Mouse (Mus musculus) thymus, adult 18-20 months (tissue): ENCODE results near the gene Ctdnep1.
"Not testable (repeated sequence)": the region's sequence is repeated elsewhere in the genome, so short reads cannot be mapped to it uniquely, and the experiment has no call there.

Source experiments
- DNase-seq, 2 experiments: peaks; one replicate each; pipeline ENCODE4 v3.0.0; 2022; ENCODE audit warnings: mixed read lengths in 2 of 2

The Ctdnep1 gene

GRCm38 (mm10) chr11:69952274-69952673 is 28.7 kb upstream of the Ctdnep1 start:
- no peak for DNase-seq

DNA sequence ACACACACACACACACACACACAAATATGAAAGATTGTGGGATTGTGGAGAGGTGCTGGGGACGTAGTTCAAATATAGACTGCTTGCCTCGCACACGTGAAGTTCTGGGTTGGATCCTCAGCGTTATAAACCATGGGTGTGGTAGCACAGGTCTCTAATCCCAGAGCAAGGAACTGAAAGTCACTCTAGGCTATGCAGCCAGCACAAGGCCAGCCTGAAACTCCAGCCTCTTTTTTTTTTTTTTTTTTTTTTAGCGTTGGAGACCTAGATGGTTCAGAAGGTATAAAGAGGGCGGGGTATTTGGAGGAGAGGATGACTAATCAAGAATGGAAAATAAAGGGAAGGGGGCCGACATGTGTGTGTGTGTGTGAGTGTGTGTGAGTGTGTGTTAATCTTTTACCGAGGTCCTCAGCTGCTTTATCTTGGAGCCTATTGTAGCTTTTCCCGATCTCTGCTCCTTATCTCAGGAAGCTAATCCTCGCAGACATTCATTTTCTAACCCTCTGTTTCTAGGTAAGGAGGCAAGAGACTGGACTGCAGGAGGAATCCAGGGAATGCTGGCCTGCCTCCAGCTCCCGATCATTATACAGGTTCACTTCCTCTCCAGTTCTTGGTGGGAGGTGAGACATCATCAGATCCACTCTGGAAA is 27.6 kb upstream of the Ctdnep1 start:
- no peak for DNase-seq

DNA sequence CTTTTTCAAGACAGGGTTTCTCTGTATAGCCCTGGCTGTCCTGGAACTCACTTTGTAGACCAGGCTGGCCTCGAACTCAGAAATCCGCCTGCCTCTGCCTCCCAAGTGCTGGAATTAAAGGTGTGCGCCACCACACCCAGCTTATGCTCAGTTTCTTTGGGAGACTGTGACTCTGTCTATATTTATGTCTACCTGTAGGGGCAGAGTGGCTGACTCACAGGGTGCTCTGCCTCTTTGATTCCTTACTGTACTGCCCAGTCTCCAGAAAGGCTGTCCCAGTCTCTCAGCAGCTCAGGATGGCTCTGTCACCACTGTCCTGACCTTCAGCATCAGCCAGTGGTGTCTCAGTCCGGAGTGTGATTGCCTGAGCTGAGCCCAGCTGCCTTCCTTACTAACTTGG is 25.3 kb upstream of the Ctdnep1 start:
- DNase-seq = not testable (repeated sequence)

GRCm38 (mm10) chr11:69956218-69956617 is 24.7 kb upstream of the Ctdnep1 start:
- no peak for DNase-seq

DNA sequence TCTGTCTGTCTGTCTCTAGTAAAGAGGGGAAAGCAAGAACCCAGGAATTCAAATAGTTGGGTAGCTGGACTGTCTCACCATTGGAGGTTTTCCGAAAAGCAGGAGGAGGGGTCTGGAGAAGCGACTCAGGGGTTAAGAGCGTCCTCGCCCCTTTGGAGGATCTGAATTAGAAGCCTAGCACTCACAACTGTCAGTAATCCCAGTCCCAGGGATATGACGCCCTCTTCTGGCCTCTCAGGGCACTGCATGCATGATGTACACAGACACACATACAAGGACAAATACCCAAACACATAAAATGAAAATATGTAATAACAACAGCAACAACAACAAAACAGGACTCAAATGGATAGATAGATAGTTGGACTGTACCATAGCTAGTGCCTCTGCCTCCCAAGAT is 20.3 kb upstream of the Ctdnep1 start:
- DNase-seq = no peak

GRCm38 (mm10) chr11:69961841-69962240 is 19.1 kb upstream of the Ctdnep1 start:
- no peak for DNase-seq

GRCm38 (mm10) chr11:69964650-69965270 is 16.2 kb upstream of the Ctdnep1 start, which contains the start of gene Cldn7:
TSS of gene Cldn7 (plus strand) at chr11:69964779.
- no peak for DNase-seq

DNA sequence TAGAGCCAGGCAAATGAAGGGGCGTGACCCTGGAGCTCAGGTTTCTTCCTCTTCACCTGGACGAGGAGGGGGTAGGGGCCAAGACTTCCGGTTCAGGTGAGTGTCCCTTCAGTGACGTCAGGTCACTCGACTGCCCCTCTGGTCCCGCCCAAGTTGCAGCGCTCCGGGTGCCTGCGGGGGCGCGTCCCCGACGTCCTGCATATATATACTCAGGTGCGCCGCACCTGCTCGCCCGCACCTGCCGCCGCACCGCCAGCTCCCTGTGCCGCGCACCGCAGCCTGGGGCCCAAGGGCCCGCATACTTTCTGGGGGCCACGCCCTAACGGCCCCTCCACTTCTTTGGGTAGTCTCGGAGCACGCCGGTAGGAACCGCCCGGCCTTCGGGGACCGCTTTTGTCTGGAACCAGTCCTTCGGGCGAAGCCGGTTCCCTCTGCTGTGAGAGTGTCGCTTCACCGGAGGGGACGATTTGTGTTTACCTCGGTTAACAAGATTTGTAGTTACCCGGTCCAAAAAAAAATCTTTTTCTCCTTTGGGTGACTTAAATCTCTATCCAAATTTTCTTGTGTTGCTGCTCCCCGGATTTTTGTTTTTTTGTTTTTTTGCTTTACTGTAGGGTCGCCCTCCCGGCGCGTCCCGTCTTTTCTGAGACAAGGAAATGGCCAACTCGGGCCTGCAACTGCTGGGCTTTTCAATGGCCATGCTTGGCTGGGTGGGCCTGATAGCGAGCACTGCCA is 15.5 kb upstream of the Ctdnep1 start:
- DNase-seq = no peak

GRCm38 (mm10) chr11:69966006-69966859 is 14.7 kb upstream of the Ctdnep1 start:
- DNase-seq = no peak

DNA sequence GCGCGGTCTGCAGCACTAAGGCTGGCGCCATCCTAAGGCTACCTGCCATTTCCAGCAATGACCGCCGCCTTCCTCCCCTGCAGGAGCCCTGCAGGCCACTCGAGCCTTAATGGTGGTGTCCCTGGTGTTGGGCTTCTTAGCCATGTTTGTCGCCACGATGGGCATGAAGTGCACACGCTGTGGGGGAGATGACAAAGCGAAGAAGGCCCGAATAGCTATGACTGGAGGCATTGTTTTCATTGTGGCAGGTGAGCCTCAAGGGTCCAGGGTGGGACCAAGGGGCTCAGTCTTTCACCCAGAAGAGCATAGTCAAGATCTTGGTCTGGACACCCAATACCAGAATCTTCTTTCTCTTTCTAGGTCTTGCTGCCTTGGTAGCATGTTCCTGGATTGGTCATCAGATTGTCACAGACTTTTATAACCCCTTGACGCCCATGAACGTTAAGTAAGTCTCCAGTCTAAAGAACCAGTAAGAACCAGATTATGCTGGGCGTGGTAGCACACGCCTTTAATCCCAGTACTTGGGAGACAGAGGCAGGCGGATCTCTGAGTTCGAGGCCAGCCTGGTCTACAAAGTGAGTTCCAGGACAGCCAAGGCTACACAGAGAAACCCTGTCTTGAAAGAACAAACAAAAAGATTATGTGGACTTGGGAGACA is 14.0 kb upstream of the Ctdnep1 start:
- no peak for DNase-seq

GRCm38 (mm10) chr11:69968793-69969192 is 12.2 kb upstream of the Ctdnep1 start:
- DNase-seq = no peak

- no peak for DNase-seq
Measured at GRCm38 (mm10) chr11:69970222-69970621, 10.7 kb upstream of the Ctdnep1 start.

- no peak for DNase-seq
Measured at GRCm38 (mm10) chr11:69970775-69971174, 10.2 kb upstream of the Ctdnep1 start.

DNA sequence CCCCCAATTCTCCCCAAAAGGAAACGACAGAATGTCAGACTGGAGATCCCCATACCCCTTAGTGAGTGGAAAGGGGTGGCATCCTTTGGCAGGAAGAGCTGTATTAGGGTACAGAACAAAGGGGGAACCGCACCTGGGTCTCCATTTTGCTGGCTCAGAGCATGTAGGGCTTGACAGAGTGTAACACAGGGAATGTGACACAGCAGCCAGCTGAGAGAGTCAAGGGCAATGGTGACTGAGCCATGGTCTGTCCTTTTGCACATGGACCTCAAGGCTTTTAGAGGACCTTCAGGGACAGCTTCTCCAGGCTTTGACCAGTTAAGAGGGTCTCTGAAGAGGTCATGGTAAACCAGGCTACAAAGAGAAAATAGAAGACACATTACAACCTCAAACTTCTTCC is 6.0 kb upstream of the Ctdnep1 start:
- DNase-seq = no peak

- no peak for DNase-seq
Measured at GRCm38 (mm10) chr11:69976271-69976670, 4.7 kb upstream of the Ctdnep1 start.

DNA sequence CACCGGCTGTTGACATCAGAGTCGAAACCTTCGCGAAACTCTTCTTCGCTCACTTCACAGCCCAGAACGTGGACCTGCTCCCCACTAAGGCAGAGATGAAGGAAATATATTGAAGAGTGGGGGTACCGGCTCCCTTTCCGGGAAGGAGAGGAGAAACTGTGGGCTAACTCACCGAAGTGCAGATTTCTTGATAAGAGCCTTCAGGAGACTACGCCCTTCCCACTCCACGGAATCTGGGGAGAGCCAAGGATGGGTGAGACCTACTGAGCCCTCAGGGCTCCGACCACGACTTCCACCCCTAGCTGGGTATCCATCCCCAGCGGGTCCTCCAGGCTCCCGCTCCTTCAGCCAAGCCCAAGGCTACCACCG is 1.1 kb upstream of the Ctdnep1 start:
- DNase-seq = no peak

DNA sequence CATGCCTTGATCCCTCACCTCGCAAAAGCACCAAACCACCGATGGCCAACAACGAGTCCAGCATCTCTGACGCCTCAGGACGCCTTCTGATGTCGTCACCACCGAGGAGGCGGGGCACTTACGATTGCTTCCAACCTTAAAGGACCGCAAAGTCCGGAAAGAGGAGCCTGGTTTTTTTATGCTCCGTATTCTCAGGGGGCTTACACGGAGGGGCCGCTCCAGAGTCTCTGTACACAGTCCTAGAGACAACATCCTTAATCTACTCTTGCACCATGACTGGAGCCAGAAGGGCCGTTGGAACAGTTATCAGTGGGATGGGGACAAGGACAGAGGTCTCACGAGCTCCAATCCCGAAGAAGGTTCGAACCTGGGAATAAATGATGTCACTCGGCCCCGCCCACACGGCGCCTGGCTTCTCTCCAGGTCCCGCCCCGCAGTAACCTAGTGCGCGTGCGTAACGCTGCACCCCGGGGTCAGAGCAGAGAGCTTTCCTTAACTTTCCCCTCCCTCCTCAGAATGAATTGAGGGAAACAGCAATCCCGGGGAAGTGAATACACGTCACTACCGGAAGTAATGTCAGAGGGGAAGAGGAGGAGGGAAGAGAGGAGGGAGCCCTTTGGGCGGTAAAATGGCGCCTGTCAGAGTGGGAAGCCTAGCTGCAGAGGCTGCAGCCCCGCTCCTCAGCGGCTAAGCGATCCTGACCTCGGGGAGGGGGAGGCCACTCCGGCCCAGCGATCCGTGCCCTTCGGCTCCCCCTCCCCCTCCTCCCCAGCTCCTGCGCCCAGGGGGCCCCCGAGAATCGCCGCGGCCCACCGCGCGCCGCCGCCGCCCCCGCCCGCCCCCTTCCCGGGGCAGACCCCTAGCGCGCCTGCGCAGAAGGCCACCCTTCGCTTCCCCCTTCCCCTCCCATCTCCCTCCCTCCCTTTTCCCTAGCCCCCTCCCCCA is 488 bp upstream of the Ctdnep1 start:
- DNase-seq = peak; percentile 83 to 90

DNA sequence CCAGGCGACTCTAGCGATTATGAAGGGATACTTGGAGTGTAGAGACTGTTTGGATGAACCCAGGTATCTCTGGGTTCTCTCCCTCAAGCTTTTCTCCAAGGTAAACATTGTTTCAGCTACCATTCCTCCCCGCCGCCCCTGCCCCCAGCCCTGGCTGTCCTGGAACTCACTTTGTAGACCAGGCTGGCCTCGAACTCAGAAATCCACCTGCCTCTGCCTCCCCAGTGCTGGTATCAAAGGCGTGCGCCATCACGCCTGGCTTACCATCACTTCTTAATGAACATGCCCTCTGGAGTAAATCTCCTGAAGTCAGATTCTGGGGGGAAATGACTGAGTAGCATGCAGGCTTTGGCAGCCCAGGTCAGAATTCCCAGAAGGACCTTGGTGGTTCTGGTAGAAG is 1.3 kb downstream of the Ctdnep1 start, which contains the start of gene Elp5:
Gene Elp5 (minus strand): TSS at position 293 of the 400 bp plus-strand sequence.
- no peak for DNase-seq

- DNase-seq = no peak
Measured at GRCm38 (mm10) chr11:69982877-69983276, 1.9 kb downstream of the Ctdnep1 start.

- no peak for DNase-seq
Measured at GRCm38 (mm10) chr11:69983377-69983776, 2.4 kb downstream of the Ctdnep1 start.

GRCm38 (mm10) chr11:69984431-69984830 is 3.5 kb downstream of the Ctdnep1 start:
- no peak for DNase-seq
